In genomic region chr7:116441346-116441745, GRCm38 (mm10) we compare ENCODE assay signal across 11 mouse cellular contexts. TPM values are rescaled to one million over a fixed set of nuclear protein-coding genes. Genes with fewer than 3 reads are reported as not detected.
DNase-seq lines count a peak whose midpoint lies in the region; ATAC-seq and TF ChIP-seq lines count a peak whose summit lies in the region.
"Had no signal": no experiment of that assay in that cellular context is flagged by ENCODE, and none has a peak within 500 bp of the region (broad histone marks: within the 10 kb centered on the region; RNA-seq: fewer than 3 reads in every experiment).

No protein-coding gene starts in this region.

- DNase-seq in heart, postnatal 25 days (ENCODE audit: low spot score): no peak
- DNase-seq in neural tube, embryonic 11.5 days (ENCODE audit: low spot score): no peak
- no peak for DNase-seq in neural tube, embryonic 10.5 days (ENCODE audit: extremely low spot score, low spot score)
- DNase-seq in limb, embryonic 14.5 days (ENCODE audit: low spot score): no peak
- DNase-seq in thymus, postnatal 25 days: no peak
- DNase-seq in left cerebral cortex, adult 11 months (ENCODE audit: low spot score): no peak
- DNase-seq: cerebellum, adult 8-10 months; kidney, adult 8-10 months; right cerebral cortex, postnatal 14 days had no signal

- no peak overlapping the region for H3K27ac ChIP-seq in heart, embryonic 14.5 days (replicated peaks in 1 of 2; ENCODE audit: control insufficient read depth in 1 of 2, insufficient read depth in 1 of 2, low read depth in 2 of 2, low read length in 2 of 2)
- no peak overlapping the region for H3K27ac ChIP-seq in neural tube, embryonic 11.5 days (ENCODE audit: low read depth, low read length)
- H3K27ac ChIP-seq in limb, embryonic 14.5 days (replicated peaks; ENCODE audit: low read depth, low read length): no peak overlapping the region

- no peak overlapping the region for H3K9ac ChIP-seq in heart, embryonic 14.5 days (ENCODE audit: low read length)
- H3K9ac ChIP-seq in neural tube, embryonic 11.5 days (ENCODE audit: low read length): no peak overlapping the region
- no peak overlapping the region for H3K9ac ChIP-seq in limb, embryonic 14.5 days (ENCODE audit: low read depth, low read length, severe bottlenecking)

- peak overlapping the region in 1 of 2 experiments; percentile 91; a peak in 1 of 4 replicates for H3K4me3 ChIP-seq in heart, embryonic 14.5 days (ENCODE audit: control insufficient read depth in 1 of 2, insufficient read depth in 1 of 2, low read depth in 1 of 2, low read length in 2 of 2)
- H3K4me3 ChIP-seq in neural tube, embryonic 11.5 days (ENCODE audit: low read depth, low read length): no peak overlapping the region
- H3K4me3 ChIP-seq in limb, embryonic 14.5 days (replicated peaks; ENCODE audit: low read length): peak overlapping the region; percentile 97; the same call in 1 of the 2 replicates

- WGBS in heart, embryonic 14.5 days: 75% methylated on average over 1 of the region's 1 CpGs
- WGBS in neural tube, embryonic 11.5 days: 97% methylated on average over 1 of the region's 1 CpGs
- WGBS in limb, embryonic 14.5 days: 80% methylated on average over 1 of the region's 1 CpGs

- H3K4me1 ChIP-seq in heart, embryonic 14.5 days (ENCODE audit: control insufficient read depth in 2 of 2, insufficient read depth in 2 of 2, low read length in 2 of 2): peaks cover 2 to 27% of the 10 kb centered on the region in 2 experiments; a peak in 3 of 4 replicates
- peaks cover 16% of the 10 kb centered on the region for H3K4me1 ChIP-seq in neural tube, embryonic 11.5 days (ENCODE audit: control insufficient read depth, insufficient read depth, low read length)
- H3K4me1 ChIP-seq in limb, embryonic 14.5 days (ENCODE audit: control insufficient read depth, insufficient read depth, low read length): peaks cover 19% of the 10 kb centered on the region

- peaks cover 4% of the 10 kb centered on the region; the same call in 1 of the 2 replicates for H3K36me3 ChIP-seq in heart, embryonic 14.5 days (ENCODE audit: control insufficient read depth, insufficient read depth, low read length)
- H3K36me3 ChIP-seq in neural tube, embryonic 11.5 days (ENCODE audit: control insufficient read depth, insufficient read depth, low read length): no peaks in the 10 kb centered on the region
- H3K36me3 ChIP-seq in limb, embryonic 14.5 days (ENCODE audit: control insufficient read depth, insufficient read depth, low read length): 0 out of 2 replicates have a peak, but pooled peaks cover 10% of the 10 kb centered on the region

- H3K9me3 ChIP-seq in heart, embryonic 14.5 days (ENCODE audit: control insufficient read depth, low read length): no peaks in the 10 kb centered on the region
- no peaks in the 10 kb centered on the region for H3K9me3 ChIP-seq in neural tube, embryonic 11.5 days (ENCODE audit: control insufficient read depth, low read length)
- no peaks in the 10 kb centered on the region for H3K9me3 ChIP-seq in limb, embryonic 14.5 days (ENCODE audit: control insufficient read depth, low read length)

- ATAC-seq in heart, embryonic 14.5 days (ENCODE audit: insufficient number of reproducible peaks, insufficient read depth, low FRiP score, low read depth): no peak
- no peak for ATAC-seq in neural tube, embryonic 11.5 days (ENCODE audit: insufficient read depth, low FRiP score, low TSS enrichment)
- no peak for ATAC-seq in limb, embryonic 14.5 days (ENCODE audit: low FRiP score, low read depth)
- ATAC-seq in erythroblast, adult 5-6 weeks (replicated peaks; ENCODE audit: low FRiP score, poor library complexity, severe bottlenecking): no peak

- H3K27me3 ChIP-seq in heart, embryonic 14.5 days (ENCODE audit: control insufficient read depth, insufficient read depth, low read length): no peaks in the 10 kb centered on the region
- no peaks in the 10 kb centered on the region for H3K27me3 ChIP-seq in neural tube, embryonic 11.5 days (ENCODE audit: control insufficient read depth, insufficient read depth, low read length)
- no peaks in the 10 kb centered on the region for H3K27me3 ChIP-seq in limb, embryonic 14.5 days (ENCODE audit: control insufficient read depth, insufficient read depth, low read length)

- peak overlapping the region; percentile 93 for H3K4me2 ChIP-seq in heart, embryonic 14.5 days (ENCODE audit: low read length)
- H3K4me2 ChIP-seq in neural tube, embryonic 11.5 days (ENCODE audit: low read depth): peak overlapping the region; percentile 83; the same call in 1 of the 2 replicates
- peak overlapping the region; percentile 88; the same call in 1 of the 2 replicates for H3K4me2 ChIP-seq in limb, embryonic 14.5 days (replicated peaks; ENCODE audit: low read depth, low read length, severe bottlenecking)

- TF ChIP-seq POLR2A in limb, embryonic 14.5 days (IDR thresholded peaks at IDR 0.05; ENCODE audit: borderline replicate concordance, extremely low read depth, insufficient read depth, insufficient read length): no peak

- intact Hi-C loops in heart, postnatal 25 days (cut with DNase I): loop anchor here (2.0 to 5.0 kb wide), 2 partner anchors 15 to 109 kb away; partner anchors contain the start of gene Rps13

RNA-seq across cellular contexts. Expression of gene Pik3c2a, which starts 1.9 kb away (rescaled TPM):
- 22.1 and 24.2 TPM in 2 replicates for polyA plus RNA-seq in heart, embryonic 14.5 days (2014; fragmentation: Nextera tagmentation; extraction: Ambion mirVana)
- 10 to 100 TPM; 15.6 to 18.5 TPM for total RNA-seq in heart, postnatal 25 days (2021)
- 24.2 and 25.5 TPM in 2 replicates for polyA plus RNA-seq in neural tube, embryonic 11.5 days (2014; fragmentation: Nextera tagmentation; extraction: Ambion mirVana)
- 21.4 and 21.8 TPM in 2 replicates for polyA plus RNA-seq in limb, embryonic 14.5 days (2012; rRNA removed)
- 22.9 and 29.8 TPM in 2 replicates for polyA plus RNA-seq in limb, embryonic 14.5 days (2014; fragmentation: Nextera tagmentation; extraction: Ambion mirVana)
- 13.0 and 16.5 TPM in 2 replicates for total RNA-seq in erythroblast, adult 5-6 weeks (2015; ENCODE audit: low replicate concordance)
- total RNA-seq in erythroblast, adult 5-6 weeks (2017; ENCODE audit: low replicate concordance): 5.4 and 6.1 TPM in 2 replicates
